Mouse (Mus musculus) midbrain, embryonic 11.5 days (tissue): ENCODE measurements at regions not wholly inside any gene's neighbourhood (a gene's known extent, or its start where the extent isn't known, plus 50 kb on each side); places are given as distances from the start of the nearest gene placed in this dataset.
A peak's percentile ranks its signal among the peaks of the same experiment; 100 is the strongest.
"Not testable (repeated sequence)": the region's sequence is repeated elsewhere in the genome, so short reads cannot be mapped to it uniquely, and the experiment has no call there.

Source experiments
- ATAC-seq: fragments of 200-750 bp; cut with Nextera tagmentation; 2 replicates; pipeline ENCODE4 v1.8.0; 2017; ENCODE audit warnings: moderate TSS enrichment, moderate library complexity; ENCODE audit not compliant: low FRiP score
- DNase-seq: peaks from one replicate; pipeline ENCODE4 v3.0.0; 2015; ENCODE audit warnings: low spot score; ENCODE audit errors: missing footprints
- H3K27ac ChIP-seq: fragments of 300-500 bp; sonication (generic); 2 replicates; pipeline ENCODE4 v1.5.1; 2014; ENCODE audit warnings: low read depth, low read length
- H3K27me3 ChIP-seq: fragments of 300-500 bp; sonication (generic); 2 replicates; pipeline ENCODE4 v1.6.1; 2014; ENCODE audit warnings: mild to moderate bottlenecking, low read length, moderate library complexity, mixed read lengths; ENCODE audit not compliant: control insufficient read depth, insufficient read depth
- H3K36me3 ChIP-seq: fragments of 300-500 bp; sonication (generic); 2 replicates; pipeline ENCODE4 v1.6.1; 2014; ENCODE audit warnings: mild to moderate bottlenecking, low read length, moderate library complexity, mixed read lengths; ENCODE audit not compliant: control insufficient read depth, insufficient read depth
- H3K4me1 ChIP-seq: fragments of 300-500 bp; sonication (generic); 2 replicates; pipeline ENCODE4 v1.6.1; 2014; ENCODE audit warnings: low read length; ENCODE audit not compliant: control insufficient read depth, insufficient read depth
- H3K4me2 ChIP-seq: fragments of 300-500 bp; sonication (generic); 2 replicates; pipeline ENCODE4 v1.6.1; 2014; ENCODE audit warnings: mild to moderate bottlenecking, moderate library complexity
- H3K4me3 ChIP-seq: fragments of 300-500 bp; sonication (generic); 2 replicates; pipeline ENCODE4 v1.5.1; 2014; ENCODE audit warnings: low read depth, low read length
- H3K9ac ChIP-seq: fragments of 300-500 bp; sonication (generic); 2 replicates; pipeline ENCODE4 v1.6.1; 2014; ENCODE audit warnings: low read length
- H3K9me3 ChIP-seq: fragments of 300-500 bp; sonication (generic); 2 replicates; pipeline ENCODE4 v1.6.1; 2016; ENCODE audit warnings: low read length; ENCODE audit not compliant: control insufficient read depth
- WGBS: fragments of 180-500 bp; shearing (Covaris S2); extraction: QIAGEN DNeasy Blood & Tissue Kit; methylation state at CpG from one replicate; pipeline ENCODE4 v1.1.7; 2014; 5-methylcytosine and 5-hydroxymethylcytosine counted together

GRCm38 (mm10) chr1:128508816-128509461 is 83.2 kb downstream of the Cxcr4 start:
- WGBS: 88% methylated on average over 2 of the region's 2 CpGs
- no peaks in the 10 kb centered on the region for H3K9me3 ChIP-seq
- DNase-seq: no peak
- no peaks in the 10 kb centered on the region for H3K27me3 ChIP-seq
- no peak overlapping the region for H3K27ac ChIP-seq
- H3K4me2 ChIP-seq: no peak overlapping the region
- no peak overlapping the region for H3K4me3 ChIP-seq
- H3K36me3 ChIP-seq: no peaks in the 10 kb centered on the region
- no peak for ATAC-seq
- no peak overlapping the region for H3K9ac ChIP-seq
- H3K4me1 ChIP-seq: no peaks in the 10 kb centered on the region

GRCm38 (mm10) chr1:128506551-128507313 is 85.4 kb downstream of the Cxcr4 start:
- no peaks in the 10 kb centered on the region for H3K9me3 ChIP-seq
- no peaks in the 10 kb centered on the region for H3K27me3 ChIP-seq
- DNase-seq (no peak), ATAC-seq (peak; percentile 59)
- no peak overlapping the region for H3K27ac ChIP-seq
- H3K9ac ChIP-seq: no peak overlapping the region
- no peak overlapping the region for H3K4me3 ChIP-seq
- no peaks in the 10 kb centered on the region for H3K36me3 ChIP-seq
- no peak overlapping the region for H3K4me2 ChIP-seq
- 90% methylated on average over 4 of the region's 4 CpGs for WGBS
- no peaks in the 10 kb centered on the region for H3K4me1 ChIP-seq

- Histone ChIP-seq H3K4me2 (no peak overlapping the region), H3K9ac (no peak overlapping the region), H3K9me3 (no peaks in the 10 kb centered on the region), H3K27ac (no peak overlapping the region), H3K27me3 (no peaks in the 10 kb centered on the region), H3K4me1 (no peaks in the 10 kb centered on the region), H3K4me3 (no peak overlapping the region), H3K36me3 (no peaks in the 10 kb centered on the region)
- WGBS: 52% methylated on average over 4 of the region's 4 CpGs
- no peak for ATAC-seq
- no peak for DNase-seq
Measured at GRCm38 (mm10) chr1:128504371-128504770, 87.2 kb upstream of the Dars start.

- Histone ChIP-seq H3K9ac (no peak overlapping the region), H3K4me2 (no peak overlapping the region), H3K27ac (no peak overlapping the region), H3K9me3 (no peaks in the 10 kb centered on the region), H3K36me3 (no peaks in the 10 kb centered on the region), H3K27me3 (no peaks in the 10 kb centered on the region), H3K4me1 (peaks cover 2% of the 10 kb centered on the region; the same call in 1 of the 2 replicates), H3K4me3 (no peak overlapping the region)
- ATAC-seq (no peak), DNase-seq (no peak)
- 75% methylated on average over 9 of the region's 9 CpGs for WGBS
Measured at GRCm38 (mm10) chr1:128498042-128498772, 81.0 kb upstream of the Dars start.

- no peak overlapping the region for H3K4me3 ChIP-seq
- no peaks in the 10 kb centered on the region for H3K27me3 ChIP-seq
- no peak overlapping the region for H3K9ac ChIP-seq
- no peaks in the 10 kb centered on the region for H3K9me3 ChIP-seq
- no peaks in the 10 kb centered on the region for H3K36me3 ChIP-seq
- no peak overlapping the region for H3K4me2 ChIP-seq
- no peaks in the 10 kb centered on the region for H3K4me1 ChIP-seq
- 93% methylated on average over 2 of the region's 2 CpGs for WGBS
- peak; percentile 72 for DNase-seq
- no peak overlapping the region for H3K27ac ChIP-seq
- ATAC-seq: no peak
Measured at GRCm38 (mm10) chr1:128492251-128492650, 75.1 kb upstream of the Dars start.

GRCm38 (mm10) chr1:128487181-128487580 is 70.0 kb upstream of the Dars start:
- H3K4me2 ChIP-seq, H3K4me1 ChIP-seq, ATAC-seq, H3K9me3 ChIP-seq, H3K27ac ChIP-seq, H3K27me3 ChIP-seq, H3K9ac ChIP-seq, H3K36me3 ChIP-seq, DNase-seq, H3K4me3 ChIP-seq: not testable (repeated sequence)
- WGBS: 70% methylated on average over 2 of the region's 4 CpGs

GRCm38 (mm10) chr1:128478376-128478775 is 61.2 kb upstream of the Dars start:
- H3K4me3 ChIP-seq: no peak overlapping the region
- H3K27me3 ChIP-seq: no peaks in the 10 kb centered on the region
- 90% methylated on average over 6 of the region's 6 CpGs for WGBS
- ATAC-seq (no peak), DNase-seq (no peak)
- H3K4me1 ChIP-seq: peaks cover 3% of the 10 kb centered on the region
- no peak overlapping the region for H3K9ac ChIP-seq
- no peak overlapping the region for H3K27ac ChIP-seq
- no peaks in the 10 kb centered on the region for H3K9me3 ChIP-seq
- H3K36me3 ChIP-seq: no peaks in the 10 kb centered on the region
- no peak overlapping the region for H3K4me2 ChIP-seq

GRCm38 (mm10) chr1:128477653-128478052 is 60.5 kb upstream of the Dars start:
- Histone ChIP-seq H3K4me3 (no peak overlapping the region), H3K27me3 (no peaks in the 10 kb centered on the region), H3K36me3 (no peaks in the 10 kb centered on the region), H3K4me2 (no peak overlapping the region), H3K4me1 (peaks cover 10% of the 10 kb centered on the region), H3K27ac (no peak overlapping the region), H3K9me3 (no peaks in the 10 kb centered on the region), H3K9ac (no peak overlapping the region)
- 86% methylated on average over 2 of the region's 2 CpGs for WGBS
- ATAC-seq: no peak
- no peak for DNase-seq

- ATAC-seq (no peak), DNase-seq (no peak)
- H3K27me3 ChIP-seq: no peaks in the 10 kb centered on the region
- H3K9me3 ChIP-seq: no peaks in the 10 kb centered on the region
- peak overlapping the region; percentile 57 for H3K9ac ChIP-seq
- no peaks in the 10 kb centered on the region for H3K36me3 ChIP-seq
- H3K4me2 ChIP-seq: peak overlapping the region; percentile 40
- H3K4me1 ChIP-seq: peaks cover 15% of the 10 kb centered on the region
- no peak overlapping the region; the same call in 1 of the 2 replicates for H3K4me3 ChIP-seq
- 10% methylated on average over 15 of the region's 15 CpGs for WGBS
- peak overlapping the region; percentile 92 for H3K27ac ChIP-seq
Measured at GRCm38 (mm10) chr1:128472713-128473230, 55.6 kb upstream of the Dars start.
